Mouse (Mus musculus) cerebellum, adult 8-10 months (tissue): Measurements from ENCODE around the gene Dmrtb1.

ENCODE experiments used
- DNase-seq: peaks from one replicate; pipeline ENCODE4 v3.0.0; 2022

Dmrtb1 gene

DNA sequence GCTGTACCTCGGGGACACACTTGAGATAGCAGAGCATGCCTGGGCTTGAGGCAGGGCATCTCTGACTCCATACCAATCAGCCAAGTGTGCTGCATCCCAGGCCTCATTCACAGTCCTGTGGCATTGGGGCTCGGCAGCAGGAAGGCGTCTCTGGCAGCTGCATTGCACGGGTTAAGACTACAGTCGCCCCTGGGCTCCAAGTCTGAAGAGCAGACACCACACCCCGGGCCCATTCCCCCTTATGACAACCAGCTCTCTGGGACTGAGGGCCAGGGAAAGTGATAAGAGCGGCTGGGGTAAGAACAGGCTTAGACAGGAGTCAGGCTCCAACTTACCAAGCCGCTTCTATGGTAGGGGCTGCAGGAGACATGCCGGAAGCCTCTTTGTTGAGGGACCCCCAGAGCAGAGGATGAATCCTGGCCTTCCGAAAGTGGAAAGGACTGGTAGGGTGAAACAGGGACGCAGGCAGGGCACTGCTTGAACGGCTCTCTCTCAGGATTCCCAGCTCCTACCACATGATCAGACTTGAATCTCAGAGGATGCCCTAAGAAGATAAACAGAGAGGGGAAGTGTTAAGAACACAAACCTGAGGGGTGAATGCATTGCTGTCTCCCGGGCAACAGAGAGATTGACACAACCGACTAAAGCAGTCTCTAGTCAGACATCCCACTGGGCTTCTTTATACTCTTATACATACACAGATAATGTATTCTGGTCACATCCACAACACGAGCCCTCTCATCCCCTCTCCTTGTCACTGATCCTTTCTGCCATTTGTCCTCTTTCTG is 3.5 kb downstream of the Dmrtb1 start:
- no peak for DNase-seq

DNA sequence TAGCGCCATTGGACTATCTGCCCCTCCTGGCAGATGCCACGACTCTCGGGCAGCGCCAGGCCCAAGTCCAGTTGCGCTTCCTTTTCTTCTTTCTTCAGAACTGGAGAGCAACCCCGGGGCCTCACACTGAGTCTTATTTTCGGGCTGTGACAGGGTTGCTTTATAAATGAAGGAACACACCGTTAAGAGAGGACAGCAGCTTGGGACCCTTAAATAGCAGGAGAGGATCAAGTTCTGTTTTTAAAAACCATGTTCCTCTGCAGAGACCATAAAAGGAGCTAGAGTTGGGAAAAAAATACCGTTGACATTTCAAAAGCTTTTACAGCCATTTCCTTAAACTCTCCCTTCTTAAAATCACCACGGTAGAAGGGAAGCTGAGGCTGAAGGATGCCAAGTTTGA is 8.4 kb downstream of the Dmrtb1 start:
- DNase-seq = no peak

GRCm38 (mm10) chr4:107674322-107674644 is 9.7 kb downstream of the Dmrtb1 start:
- no peak for DNase-seq

GRCm38 (mm10) chr4:107673638-107674321 is 10.2 kb downstream of the Dmrtb1 start:
- DNase-seq = peak; percentile 23

DNA sequence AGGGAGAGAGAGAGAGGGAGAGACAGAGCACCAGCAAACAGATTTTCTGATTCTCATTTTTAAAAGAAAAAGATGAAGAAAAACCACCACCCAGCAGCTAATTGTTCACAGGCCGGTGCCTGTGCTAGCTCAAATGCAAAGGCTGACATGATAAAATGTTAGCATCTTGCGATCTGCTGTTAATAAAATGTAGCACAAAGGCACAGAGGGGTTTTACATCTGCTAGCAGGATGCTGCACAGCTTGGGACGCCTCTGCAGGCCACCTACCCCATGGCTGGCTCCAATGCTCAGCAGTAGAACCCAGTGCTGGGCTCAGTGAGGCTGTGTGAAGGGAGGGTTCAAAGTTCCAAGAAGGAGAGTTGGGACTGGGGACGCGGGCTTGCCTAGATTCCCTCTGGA is 13.3 kb downstream of the Dmrtb1 start:
- DNase-seq = no peak

DNA sequence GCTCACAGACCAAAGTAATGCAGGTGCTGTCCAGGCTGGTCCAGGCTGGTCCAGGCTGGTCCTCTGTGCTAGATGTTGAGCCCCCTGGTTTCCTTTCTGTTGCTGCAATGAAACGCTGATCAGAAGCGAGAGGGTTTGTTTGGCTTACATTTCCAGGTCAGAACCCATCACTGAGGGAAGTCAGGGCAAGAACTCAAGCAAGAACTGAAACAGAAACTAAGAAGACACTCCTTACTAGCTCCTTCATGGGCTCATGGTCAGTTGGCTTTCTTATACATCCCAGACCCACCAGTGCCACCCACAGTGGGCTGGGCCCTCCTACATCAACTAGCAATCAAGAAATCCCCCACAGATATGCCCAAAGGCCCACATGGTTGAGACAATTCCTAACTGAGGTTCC is 15.5 kb downstream of the Dmrtb1 start:
- no peak for DNase-seq

GRCm38 (mm10) chr4:107660649-107661048 is 23.4 kb downstream of the Dmrtb1 start:
- DNase-seq = peak; percentile 19

GRCm38 (mm10) chr4:107653280-107653643 is 30.8 kb downstream of the Dmrtb1 start:
- no peak for DNase-seq

DNA sequence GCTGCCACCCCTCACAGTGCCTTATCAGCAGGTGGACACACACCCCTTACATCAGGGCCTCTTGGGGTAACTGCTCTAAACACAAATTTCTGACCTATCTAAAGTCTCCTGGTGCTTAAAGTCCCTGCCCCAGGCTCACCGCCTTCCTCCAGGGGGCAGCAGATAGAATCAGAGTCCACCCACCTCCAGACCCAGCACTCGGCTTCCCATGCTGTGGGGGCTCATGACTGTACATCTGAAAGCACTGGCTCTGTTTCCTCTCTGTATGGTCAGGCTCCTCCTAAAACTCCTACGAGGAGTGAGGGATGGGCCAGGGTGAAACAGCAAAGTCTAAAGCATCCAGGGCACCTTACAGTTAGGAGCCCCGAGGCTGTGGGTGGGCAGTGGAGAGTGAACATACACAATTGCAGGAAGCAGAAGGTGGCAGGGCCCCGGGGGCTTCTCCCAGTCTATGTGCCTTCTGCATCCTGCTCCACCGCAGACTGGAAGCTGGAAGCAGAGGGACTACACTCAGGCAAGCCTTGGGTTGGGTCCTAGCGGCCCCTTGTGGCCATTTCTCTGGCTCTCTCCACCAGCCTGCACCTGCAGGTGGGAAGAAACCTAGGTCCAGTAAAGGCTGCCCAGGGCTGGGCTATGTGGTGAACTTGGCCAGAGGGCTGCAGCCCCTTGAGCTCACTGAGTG is 31.3 kb downstream of the Dmrtb1 start:
- peak; percentile 74 for DNase-seq

GRCm38 (mm10) chr4:107651021-107651496 is 33.0 kb downstream of the Dmrtb1 start:
- DNase-seq = no peak

GRCm38 (mm10) chr4:107648959-107649485 is 35.0 kb downstream of the Dmrtb1 start:
- no peak for DNase-seq

DNA sequence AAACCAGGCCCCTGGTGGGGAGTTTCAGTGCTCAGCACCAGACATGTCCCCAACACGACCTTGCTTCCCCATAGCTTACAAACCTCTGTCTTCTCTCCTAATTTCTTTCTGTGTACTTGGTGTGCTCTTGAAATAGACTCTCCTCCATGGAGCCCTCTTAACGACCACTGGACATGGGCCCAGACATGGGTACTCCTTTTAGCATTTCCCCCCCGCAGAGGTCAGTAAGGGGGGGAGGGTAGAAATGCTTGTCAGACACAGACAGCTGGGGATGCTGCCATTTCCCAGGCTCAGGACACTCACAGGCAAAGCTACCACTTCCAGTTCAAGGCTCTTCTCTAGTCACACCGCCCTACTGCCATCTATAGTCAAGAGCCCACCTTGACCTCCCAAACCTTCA is 42.4 kb downstream of the Dmrtb1 start:
- no peak for DNase-seq

DNA sequence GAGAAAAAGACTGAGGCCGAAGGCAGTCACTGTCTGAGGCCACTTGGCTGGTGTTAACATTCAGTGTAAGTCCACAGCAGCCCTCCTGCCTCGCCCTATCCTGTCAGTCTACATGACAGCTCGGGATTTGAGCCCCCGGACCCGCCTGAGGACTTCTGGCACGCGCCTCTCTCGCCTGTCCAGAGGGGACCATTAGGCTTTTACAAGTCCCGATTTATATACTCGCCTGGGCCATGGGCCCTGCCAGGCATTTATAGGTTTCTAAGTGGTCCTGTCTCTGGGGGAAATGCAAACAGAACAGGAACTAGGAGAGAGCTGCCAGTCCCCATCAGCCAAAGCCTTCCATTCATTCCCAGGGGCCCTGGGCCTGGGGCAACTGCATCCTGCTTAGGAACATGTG is 45.7 kb downstream of the Dmrtb1 start:
- no peak for DNase-seq

GRCm38 (mm10) chr4:107637670-107638069 is 46.4 kb downstream of the Dmrtb1 start:
- DNase-seq = peak; percentile 9

DNA sequence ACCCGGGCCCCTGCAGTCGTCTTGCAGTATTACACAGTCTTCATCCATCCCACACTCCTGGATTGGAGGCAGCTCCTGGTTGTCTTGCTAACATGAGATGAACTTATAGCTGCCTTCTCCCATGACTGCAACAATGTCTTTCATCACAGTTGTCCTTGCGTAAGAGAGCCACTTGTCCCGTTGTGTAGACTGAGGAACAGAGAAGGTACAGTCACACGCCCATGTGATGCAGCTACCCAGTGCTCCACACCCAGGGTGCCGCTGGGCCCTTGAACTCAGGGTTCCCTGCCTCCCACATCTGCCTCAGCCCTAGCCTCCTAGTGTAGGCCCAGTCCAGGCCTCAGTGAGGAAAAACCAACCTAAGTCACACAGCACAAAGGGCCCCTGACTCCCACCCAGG is 47.9 kb downstream of the Dmrtb1 start:
- no peak for DNase-seq

DNA sequence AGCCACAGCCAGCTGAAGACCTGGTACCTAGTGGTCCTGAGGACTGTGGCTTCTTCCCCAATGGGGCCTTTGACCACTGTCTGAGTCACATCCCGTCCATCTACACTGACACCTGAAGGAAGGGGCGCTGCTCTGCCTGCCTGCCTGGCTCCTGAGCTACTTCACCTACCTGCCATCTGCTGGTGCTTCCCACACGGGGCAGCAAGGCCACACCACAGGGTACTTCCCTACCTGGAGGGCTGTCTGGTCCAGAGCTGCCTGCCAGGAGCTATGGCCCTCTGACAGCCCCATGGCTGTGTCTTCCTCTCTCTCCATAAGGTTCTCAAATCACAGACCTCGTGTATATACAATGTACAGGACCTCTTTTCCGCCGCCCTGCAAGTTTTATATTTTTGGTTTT is 49.4 kb downstream of the Dmrtb1 start:
- DNase-seq = peak; percentile 17

DNA sequence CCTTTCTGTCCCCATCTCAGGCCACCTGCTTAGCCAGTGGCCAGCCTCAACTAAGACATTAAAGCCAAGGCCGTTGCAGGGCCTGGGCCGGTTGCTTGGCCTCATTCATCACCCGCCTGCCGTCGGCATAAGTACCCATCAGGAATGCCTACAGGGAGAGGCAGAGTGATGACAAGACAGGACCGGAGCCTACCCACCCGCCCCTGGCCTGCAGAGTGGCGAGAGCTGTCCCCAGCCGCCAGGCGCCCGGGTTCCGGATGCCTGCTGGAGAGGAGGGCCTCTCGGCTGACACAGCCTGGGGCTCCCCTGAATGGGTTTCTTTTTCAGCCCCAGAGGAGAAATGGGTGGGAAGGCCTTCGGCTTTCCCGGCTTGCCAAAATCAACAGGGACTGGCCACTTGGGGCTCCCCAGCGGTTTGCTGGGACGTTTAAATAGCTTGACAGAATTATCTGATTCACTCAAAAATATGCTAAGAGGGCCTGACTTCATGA is 55.1 kb downstream of the Dmrtb1 start:
- peak; percentile 5 for DNase-seq

GRCm38 (mm10) chr4:107628226-107628625 is 55.8 kb downstream of the Dmrtb1 start:
- DNase-seq = peak; percentile 51
